Mouse (Mus musculus): ENCODE measurements around the gene Nfic. TPM values are rescaled to one million over a fixed set of nuclear protein-coding genes. Genes with fewer than 3 reads are reported as not detected.
A peak's percentile ranks its signal among the peaks of the same experiment; 100 is the strongest.

Nfic gene
- polyA plus RNA-seq, 1 experiment from 2014 or later: 35.0 TPM

DNA sequence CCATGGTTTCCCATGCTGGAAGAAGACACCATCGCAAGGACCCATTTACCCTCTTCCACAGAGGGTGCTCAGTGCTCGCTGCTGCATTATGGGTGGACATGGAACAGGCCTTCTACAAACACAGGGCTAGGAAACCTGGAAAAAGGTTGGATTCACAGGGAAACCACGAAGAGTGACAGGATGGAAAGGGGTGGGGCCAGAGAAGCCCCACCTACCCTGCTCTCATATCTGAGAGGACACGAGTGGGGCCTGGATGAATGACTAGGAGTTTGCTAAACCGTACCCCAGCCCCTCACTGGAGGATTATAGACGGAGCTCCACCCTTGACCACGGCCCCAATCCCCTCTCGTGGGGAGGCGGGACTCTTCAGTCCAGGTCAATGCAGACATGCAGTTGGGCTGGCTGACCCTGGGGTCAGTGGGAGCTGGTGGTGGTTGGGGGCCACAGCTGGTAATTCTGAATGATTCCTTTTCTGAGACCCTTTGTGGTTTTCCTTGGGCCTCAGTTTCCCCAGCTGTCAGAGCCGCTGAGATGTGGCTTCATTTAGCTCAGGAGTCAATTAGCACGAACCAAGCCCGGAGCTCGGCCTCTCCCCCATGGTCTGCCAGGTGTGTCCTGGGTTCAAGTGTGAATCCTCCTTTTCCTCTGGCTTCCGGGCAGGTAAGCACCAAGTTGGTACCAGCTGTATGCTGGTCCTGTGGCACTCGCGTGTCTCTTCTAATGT, 42.7 kb downstream of the Nfic start:
- peaks cover 10% of the 10 kb centered on the region for H3K27me3 ChIP-seq (replicated peaks)
- 79% methylated on average over 16 of the region's 16 CpGs for WGBS
- peaks cover 90% of the 10 kb centered on the region for H3K4me1 ChIP-seq
- no peak for ATAC-seq (ENCODE audit: low FRiP score)
- H3K9me3 ChIP-seq (replicated peaks): no peaks in the 10 kb centered on the region
- H3K27ac ChIP-seq (replicated peaks): peak overlapping the region; percentile 80
- 0 out of 2 replicates have a peak overlapping the region, but pooled peaks have one; percentile 3 for H3K9ac ChIP-seq (replicated peaks)
- peaks cover 8% of the 10 kb centered on the region for H3K36me3 ChIP-seq
- no peak overlapping the region for H3K4me2 ChIP-seq
- H3K4me3 ChIP-seq (replicated peaks): no peak overlapping the region

DNA sequence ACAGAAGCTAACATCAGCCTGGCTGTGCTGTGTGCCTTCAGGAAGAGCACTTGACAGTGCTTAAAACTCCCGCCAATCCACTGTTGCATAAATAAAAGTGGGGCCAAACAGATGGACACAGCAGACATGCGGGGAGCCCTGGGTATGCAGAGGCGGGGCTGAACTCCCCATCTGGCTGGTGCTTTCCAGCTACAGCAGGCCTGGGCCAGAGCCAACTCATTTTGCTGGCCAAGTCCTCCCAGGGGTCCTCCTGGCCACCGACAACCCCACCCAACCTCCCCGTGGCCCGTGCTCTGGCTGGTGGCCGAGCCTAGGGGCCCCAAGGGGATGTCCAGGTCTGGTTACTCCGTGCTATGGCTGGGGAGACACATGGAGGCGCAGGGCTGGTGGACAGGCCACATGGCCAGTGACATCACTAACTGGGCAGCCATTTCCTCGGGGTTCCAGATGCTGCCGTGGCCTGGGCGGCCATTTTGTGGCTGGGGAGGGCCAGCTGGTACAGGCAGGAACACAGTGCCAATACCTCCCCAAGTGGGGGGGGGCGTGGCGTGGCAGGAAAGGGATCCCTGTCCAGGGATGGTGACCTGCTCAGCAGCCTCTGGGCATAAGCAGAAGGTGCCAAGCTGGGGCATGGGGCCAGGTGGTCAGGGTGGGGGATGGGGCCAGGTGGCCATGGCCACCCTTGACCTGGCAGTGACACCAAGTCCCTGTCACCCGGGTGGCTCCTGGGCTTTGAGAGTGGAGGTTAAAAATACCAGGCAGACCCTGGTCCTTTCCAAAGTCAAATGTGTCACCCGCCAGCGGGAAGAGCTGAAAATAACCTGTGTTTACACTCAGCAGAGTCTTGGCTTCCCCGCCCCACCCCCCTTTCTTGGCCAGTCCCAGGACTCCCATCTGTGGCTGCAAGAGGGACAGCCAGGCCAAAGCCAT, 43.7 kb downstream of the Nfic start:
- Histone ChIP-seq H3K9me3 (replicated peaks) (no peaks in the 10 kb centered on the region), H3K9ac (replicated peaks) (0 out of 2 replicates have a peak overlapping the region, but pooled peaks have one; percentile 3), H3K36me3 (peaks cover 17% of the 10 kb centered on the region), H3K4me2 (no peak overlapping the region), H3K4me1 (peaks cover 90% of the 10 kb centered on the region), H3K27ac (replicated peaks) (peak overlapping the region; percentile 80), H3K4me3 (replicated peaks) (no peak overlapping the region), H3K27me3 (replicated peaks) (peaks cover 11% of the 10 kb centered on the region)
- ATAC-seq (ENCODE audit: low FRiP score): no peak
- 49% methylated on average over 18 of the region's 18 CpGs for WGBS

DNA sequence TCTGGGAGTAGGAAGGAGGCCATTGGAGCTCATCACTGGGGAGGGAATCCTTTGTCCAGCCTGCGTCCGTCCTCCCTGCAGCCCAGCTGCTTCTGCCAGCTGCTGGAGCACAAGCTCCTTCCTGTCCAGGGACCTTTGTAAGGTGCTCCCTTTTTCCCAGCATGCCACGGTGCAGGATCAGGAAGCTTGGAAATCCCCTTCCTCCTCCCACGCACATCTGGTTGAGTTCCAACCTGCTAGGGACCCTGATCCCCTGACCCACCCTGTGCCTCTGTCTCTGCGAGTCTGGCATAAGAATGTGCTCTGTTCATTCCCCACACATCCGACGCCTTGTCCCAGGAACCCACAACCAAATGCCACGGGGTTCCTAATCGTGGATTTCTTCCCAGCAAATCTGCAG, 44.5 kb downstream of the Nfic start:
- 76% methylated on average over 9 of the region's 9 CpGs for WGBS
- H3K9ac ChIP-seq (replicated peaks): 0 out of 2 replicates have a peak overlapping the region, but pooled peaks have one; percentile 10
- H3K27ac ChIP-seq (replicated peaks): peak overlapping the region; percentile 80
- peaks cover 24% of the 10 kb centered on the region for H3K36me3 ChIP-seq
- ATAC-seq (ENCODE audit: low FRiP score): no peak
- no peaks in the 10 kb centered on the region for H3K9me3 ChIP-seq (replicated peaks)
- H3K4me1 ChIP-seq: peaks cover 88% of the 10 kb centered on the region
- H3K4me2 ChIP-seq: no peak overlapping the region
- H3K27me3 ChIP-seq (replicated peaks): peaks cover 11% of the 10 kb centered on the region
- H3K4me3 ChIP-seq (replicated peaks): no peak overlapping the region

GRCm38 (mm10) chr10:81410350-81410749, 45.1 kb downstream of the Nfic start:
- Histone ChIP-seq H3K9me3 (replicated peaks) (no peaks in the 10 kb centered on the region), H3K36me3 (peaks cover 30% of the 10 kb centered on the region), H3K27me3 (replicated peaks) (peaks cover 11% of the 10 kb centered on the region), H3K4me3 (replicated peaks) (no peak overlapping the region), H3K4me1 (peaks cover 81% of the 10 kb centered on the region), H3K4me2 (no peak overlapping the region), H3K9ac (replicated peaks) (no peak overlapping the region), H3K27ac (replicated peaks) (peak overlapping the region; percentile 80; the same call in 1 of the 2 replicates)
- ATAC-seq (ENCODE audit: low FRiP score): no peak
- 69% methylated on average over 4 of the region's 4 CpGs for WGBS

- WGBS: 17% methylated on average over 8 of the region's 8 CpGs
- no peak overlapping the region for H3K4me2 ChIP-seq
Measured at GRCm38 (mm10) chr10:81409330-81409729, 46.1 kb downstream of the Nfic start.

GRCm38 (mm10) chr10:81408871-81409291, 46.6 kb downstream of the Nfic start:
- H3K27me3 ChIP-seq (replicated peaks): peaks cover 11% of the 10 kb centered on the region
- no peak overlapping the region for H3K9ac ChIP-seq (replicated peaks)
- 0 out of 2 replicates have a peak overlapping the region, but pooled peaks have one; percentile 23 for H3K27ac ChIP-seq (replicated peaks)
- no peak for ATAC-seq (ENCODE audit: low FRiP score)
- peaks cover 42% of the 10 kb centered on the region for H3K36me3 ChIP-seq
- H3K4me3 ChIP-seq (replicated peaks): no peak overlapping the region
- no peaks in the 10 kb centered on the region for H3K9me3 ChIP-seq (replicated peaks)
- H3K4me1 ChIP-seq: peaks cover 68% of the 10 kb centered on the region
- 22% methylated on average over 9 of the region's 9 CpGs for WGBS
- H3K4me2 ChIP-seq: no peak overlapping the region

More at GRCm38 (mm10) chr10:81409330-81409729, 46.1 kb downstream of the Nfic start:
- H3K4me3 ChIP-seq (replicated peaks): no peak overlapping the region
- ATAC-seq (ENCODE audit: low FRiP score): no peak
- H3K9me3 ChIP-seq (replicated peaks): no peaks in the 10 kb centered on the region
- no peak overlapping the region for H3K9ac ChIP-seq (replicated peaks)
- peaks cover 73% of the 10 kb centered on the region for H3K4me1 ChIP-seq
- H3K36me3 ChIP-seq: peaks cover 38% of the 10 kb centered on the region
- peak overlapping the region; percentile 18; the same call in 1 of the 2 replicates for H3K27ac ChIP-seq (replicated peaks)
- peaks cover 11% of the 10 kb centered on the region for H3K27me3 ChIP-seq (replicated peaks)

GRCm38 (mm10) chr10:81408424-81408729, 47.1 kb downstream of the Nfic start:
- Histone ChIP-seq H3K4me1 (peaks cover 65% of the 10 kb centered on the region), H3K4me3 (replicated peaks) (no peak overlapping the region), H3K27me3 (replicated peaks) (peaks cover 11% of the 10 kb centered on the region), H3K4me2 (no peak overlapping the region), H3K36me3 (peaks cover 42% of the 10 kb centered on the region), H3K9me3 (replicated peaks) (no peaks in the 10 kb centered on the region), H3K27ac (replicated peaks) (0 out of 2 replicates have a peak overlapping the region, but pooled peaks have one; percentile 23), H3K9ac (replicated peaks) (no peak overlapping the region)
- 44% methylated on average over 13 of the region's 13 CpGs for WGBS
- no peak for ATAC-seq (ENCODE audit: low FRiP score)

DNA sequence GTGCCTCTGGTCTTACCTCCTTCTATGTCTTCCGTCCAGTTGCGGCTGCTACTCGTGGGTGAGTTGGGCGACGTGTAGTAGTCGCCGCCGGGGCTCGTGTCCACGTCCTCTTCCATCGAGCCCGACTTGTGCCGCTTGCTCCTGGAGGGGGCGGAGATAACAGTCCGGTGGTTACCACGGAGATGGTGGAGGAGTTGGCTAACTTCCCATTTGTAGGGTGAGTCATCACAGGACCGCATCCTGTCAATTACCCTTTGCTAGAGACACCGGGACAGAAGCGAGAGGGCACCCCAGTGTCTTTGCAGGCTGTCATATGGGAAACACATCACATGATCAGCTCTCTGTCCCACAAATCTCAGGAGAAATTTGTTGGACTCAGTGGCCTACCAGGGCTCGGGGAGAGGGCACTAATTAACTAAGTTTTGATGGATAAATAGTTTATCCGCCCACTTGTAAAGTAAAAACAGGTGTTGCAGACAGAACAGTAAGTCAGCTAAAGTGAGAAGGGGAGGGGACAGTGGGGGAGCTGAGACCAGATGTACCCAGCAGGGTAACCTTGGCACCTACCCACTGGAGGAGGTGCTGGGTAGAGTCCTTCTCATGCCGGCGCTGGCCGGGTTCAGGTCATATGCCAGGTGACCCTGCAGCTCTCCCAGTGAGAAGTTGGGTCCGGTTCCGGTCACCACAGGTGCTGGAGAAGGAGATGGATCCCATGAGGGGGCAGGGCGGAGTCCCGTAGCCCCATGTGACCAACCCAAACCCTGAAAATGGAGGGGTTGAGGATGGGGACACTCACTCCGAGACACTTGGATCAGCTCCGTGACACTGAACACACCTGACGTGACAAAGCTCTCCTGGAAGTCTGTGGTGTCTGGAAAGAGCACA, 47.7 kb downstream of the Nfic start:
- Histone ChIP-seq H3K4me3 (replicated peaks) (peak overlapping the region; percentile 4; the same call in 1 of the 2 replicates), H3K27ac (replicated peaks) (peak overlapping the region; percentile 23; the same call in 1 of the 2 replicates), H3K36me3 (peaks cover 42% of the 10 kb centered on the region), H3K4me2 (peak overlapping the region; percentile 38), H3K4me1 (peaks cover 67% of the 10 kb centered on the region), H3K27me3 (replicated peaks) (peaks cover 11% of the 10 kb centered on the region), H3K9ac (replicated peaks) (0 out of 2 replicates have a peak overlapping the region, but pooled peaks have one; percentile 23), H3K9me3 (replicated peaks) (no peaks in the 10 kb centered on the region)
- WGBS: 32% methylated on average over 31 of the region's 31 CpGs
- no peak for ATAC-seq (ENCODE audit: low FRiP score)

DNA sequence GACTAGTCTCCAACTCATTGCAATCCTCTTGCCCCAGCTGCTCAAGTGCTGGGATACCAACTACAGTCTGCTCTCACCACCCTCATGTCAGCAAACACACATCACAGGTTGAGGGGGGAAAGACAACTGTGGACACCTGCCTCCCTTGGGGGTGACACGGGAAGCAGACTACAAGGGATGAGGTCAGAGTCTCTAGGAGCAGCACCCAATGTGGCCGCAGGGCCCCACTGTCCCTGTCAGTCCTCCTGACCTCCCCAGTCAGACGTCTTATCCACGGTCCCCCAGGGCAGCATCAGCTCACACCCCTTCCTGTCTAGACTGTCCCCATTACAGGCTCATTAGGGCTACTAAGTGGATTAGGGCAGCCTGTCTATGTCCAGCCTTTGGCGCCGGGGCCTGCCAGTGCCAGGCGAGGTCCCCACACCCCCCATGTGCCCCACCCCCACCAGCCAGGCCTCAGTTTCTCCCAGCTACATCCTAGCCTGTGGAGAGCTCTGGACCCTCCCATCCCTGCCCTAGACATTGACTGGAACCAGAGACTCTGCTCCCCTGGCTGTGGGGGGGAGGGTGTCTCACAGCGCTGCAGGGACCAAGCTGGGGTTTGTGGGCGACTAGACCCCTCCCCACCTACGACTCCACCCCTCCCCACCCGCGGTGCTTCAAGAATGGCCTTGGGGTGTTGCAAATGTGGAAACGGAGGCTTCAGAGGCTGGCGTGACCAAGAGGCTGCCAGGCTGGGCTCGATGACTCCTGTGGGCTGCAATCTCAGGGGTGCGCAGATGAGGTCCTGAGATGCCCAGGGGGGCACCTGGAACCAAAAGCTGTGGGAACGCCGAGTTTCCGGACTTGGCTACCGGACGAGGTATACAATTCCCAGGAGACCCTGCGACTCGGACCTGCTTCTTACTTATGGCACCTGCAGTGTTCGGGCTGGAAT, 48.7 kb downstream of the Nfic start:
- Histone ChIP-seq H3K27ac (replicated peaks) (0 out of 2 replicates have a peak overlapping the region, but pooled peaks have one; percentile 13), H3K9me3 (replicated peaks) (no peaks in the 10 kb centered on the region), H3K4me2 (peak overlapping the region; percentile 38), H3K4me3 (replicated peaks) (peak overlapping the region; percentile 4; the same call in 1 of the 2 replicates), H3K9ac (replicated peaks) (no peak overlapping the region), H3K36me3 (peaks cover 42% of the 10 kb centered on the region), H3K27me3 (replicated peaks) (peaks cover 11% of the 10 kb centered on the region), H3K4me1 (peaks cover 67% of the 10 kb centered on the region)
- ATAC-seq (ENCODE audit: low FRiP score): no peak
- WGBS: 29% methylated on average over 24 of the region's 24 CpGs

GRCm38 (mm10) chr10:81405588-81406201, 49.7 kb downstream of the Nfic start:
- Histone ChIP-seq H3K9me3 (replicated peaks) (no peaks in the 10 kb centered on the region), H3K4me2 (no peak overlapping the region), H3K27me3 (replicated peaks) (peaks cover 11% of the 10 kb centered on the region), H3K9ac (replicated peaks) (no peak overlapping the region), H3K27ac (replicated peaks) (no peak overlapping the region), H3K4me3 (replicated peaks) (no peak overlapping the region), H3K4me1 (peaks cover 67% of the 10 kb centered on the region), H3K36me3 (peaks cover 44% of the 10 kb centered on the region)
- 46% methylated on average over 13 of the region's 13 CpGs for WGBS
- no peak for ATAC-seq (ENCODE audit: low FRiP score)
